Comparison of ENCODE assay signal across 10 mouse cellular contexts in the genomic region with DNA sequence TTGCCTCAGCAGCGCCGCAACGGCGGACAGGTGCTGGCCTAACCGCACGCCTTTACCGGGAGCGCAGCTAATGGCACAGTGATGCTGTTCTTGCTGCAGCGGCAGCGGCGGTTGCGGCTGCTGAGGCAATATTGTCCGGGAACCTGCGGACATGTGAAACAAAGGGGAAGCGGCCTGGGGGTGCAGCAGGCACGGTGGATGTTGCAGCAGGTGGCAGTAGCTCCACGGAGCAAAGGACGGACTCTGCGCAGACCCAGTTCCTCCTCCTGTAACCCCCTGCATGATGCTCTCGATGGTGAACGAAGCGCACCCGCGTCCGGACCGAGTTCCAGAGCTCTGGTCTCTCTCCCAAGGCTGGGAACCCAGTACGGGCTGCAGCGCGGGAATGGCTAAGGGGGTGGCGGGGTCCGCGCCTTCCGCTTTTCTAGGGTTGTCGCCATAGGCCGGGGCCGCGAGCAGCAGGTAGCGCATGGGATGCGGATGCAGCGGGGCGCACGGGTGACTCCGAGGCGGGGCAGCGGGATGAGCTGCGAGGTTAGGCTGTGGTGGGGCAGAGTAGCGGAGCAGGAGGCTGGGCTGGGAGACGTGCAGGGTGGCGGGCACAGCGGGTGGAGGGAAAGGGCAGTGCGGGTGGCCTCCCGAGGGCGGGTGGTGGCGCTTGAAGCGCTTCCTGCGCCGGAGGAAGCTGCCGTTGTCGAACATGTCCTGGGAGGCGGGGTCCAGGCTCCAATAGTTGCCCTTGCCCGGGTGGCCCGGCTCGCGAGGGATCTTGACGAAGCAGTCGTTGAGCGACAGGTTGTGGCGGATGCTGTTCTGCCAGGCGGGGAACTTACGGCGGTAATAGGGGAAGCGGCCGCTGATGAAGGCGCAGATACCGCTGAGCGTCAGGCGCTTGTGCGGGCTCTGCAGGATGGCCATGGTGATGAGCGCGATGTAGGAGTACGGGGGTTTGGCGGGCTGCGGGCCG. TPM values are rescaled to one million over a fixed set of nuclear protein-coding genes. Genes with fewer than 3 reads are reported as not detected.
A peak's percentile ranks its signal among the peaks of the same experiment; 100 is the strongest.
DNase-seq lines count a peak whose midpoint lies in the region; ATAC-seq lines count a peak whose summit lies in the region.
"Had no signal": no experiment of that assay in that cellular context is flagged by ENCODE, and none has a peak within 500 bp of the region (broad histone marks: within the 10 kb centered on the region; RNA-seq: fewer than 3 reads in every experiment).

No protein-coding gene starts in this region.

- H3K36me3 ChIP-seq in forebrain, embryonic 16.5 days (ENCODE audit: control insufficient read depth, insufficient read depth), result no peaks in the 10 kb centered on the region
- no peaks in the 10 kb centered on the region for H3K36me3 ChIP-seq in kidney, embryonic 16.5 days (ENCODE audit: insufficient read depth, low read length)
- no peaks in the 10 kb centered on the region for H3K36me3 ChIP-seq in midbrain, embryonic 14.5 days (ENCODE audit: control insufficient read depth, insufficient read depth, low read length)

- no peak overlapping the region for H3K27ac ChIP-seq in forebrain, embryonic 16.5 days (ENCODE audit: low read length)
- H3K27ac ChIP-seq in kidney, embryonic 16.5 days (ENCODE audit: low read length), result no peak overlapping the region
- H3K27ac ChIP-seq in midbrain, embryonic 14.5 days (replicated peaks; ENCODE audit: low read depth, low read length), result no peak overlapping the region

- under 1% methylated on average over 83 of the region's 84 CpGs for WGBS in forebrain, embryonic 16.5 days
- under 1% methylated on average over 84 of the region's 84 CpGs for WGBS in kidney, embryonic 16.5 days
- under 1% methylated on average over 84 of the region's 84 CpGs for WGBS in midbrain, embryonic 14.5 days

- intact Hi-C loops in gastrocnemius, postnatal 14 days (cut with DNase I; ENCODE audit: low total_unique reads), result no loop called here

- peaks cover 22% of the 10 kb centered on the region for H3K4me1 ChIP-seq in forebrain, embryonic 16.5 days (replicated peaks; ENCODE audit: control insufficient read depth, insufficient read depth, low read length)
- peaks cover 25% of the 10 kb centered on the region for H3K4me1 ChIP-seq in kidney, embryonic 16.5 days (ENCODE audit: insufficient read depth, low read length)
- H3K4me1 ChIP-seq in midbrain, embryonic 14.5 days (ENCODE audit: control insufficient read depth, insufficient read depth, low read length), result peaks cover 18% of the 10 kb centered on the region; the same call in 1 of the 2 replicates

- peak overlapping the region; percentile 39 for H3K4me3 ChIP-seq in forebrain, embryonic 16.5 days (replicated peaks; ENCODE audit: low read length)
- H3K4me3 ChIP-seq in kidney, embryonic 16.5 days (ENCODE audit: low read length), result peak overlapping the region; percentile 44
- H3K4me3 ChIP-seq in midbrain, embryonic 14.5 days (replicated peaks; ENCODE audit: low read depth, low read length), result peak overlapping the region; percentile 39

- ATAC-seq in forebrain, embryonic 16.5 days, result peak; percentile 69
- ATAC-seq in kidney, embryonic 16.5 days (ENCODE audit: low FRiP score, low TSS enrichment), result peak; percentile 59; the same call in 1 of the 2 replicates
- peak; percentile 58 for ATAC-seq in midbrain, embryonic 14.5 days (ENCODE audit: low FRiP score, low TSS enrichment)

- no peaks in the 10 kb centered on the region for H3K9me3 ChIP-seq in forebrain, embryonic 16.5 days (ENCODE audit: control insufficient read depth, low read length)
- H3K9me3 ChIP-seq in kidney, embryonic 16.5 days (ENCODE audit: low read length), result no peaks in the 10 kb centered on the region
- H3K9me3 ChIP-seq in midbrain, embryonic 14.5 days (ENCODE audit: control insufficient read depth, low read length), result no peaks in the 10 kb centered on the region

- H3K4me2 ChIP-seq in forebrain, embryonic 16.5 days (ENCODE audit: low read length), result peak overlapping the region; percentile 59
- peak overlapping the region; percentile 66 for H3K4me2 ChIP-seq in kidney, embryonic 16.5 days (replicated peaks; ENCODE audit: low read depth, low read length)
- peak overlapping the region; percentile 74 for H3K4me2 ChIP-seq in midbrain, embryonic 14.5 days (ENCODE audit: low read length)

- DNase-seq in gastrocnemius, postnatal 14 days, result peak; percentile 9
- DNase-seq in gastrocnemius, adult 8-10 months (ENCODE audit: low spot score in 2 of 2), result no peak
- peak; percentile 18 for DNase-seq in Muller cell, postnatal 12 days (ENCODE audit: inconsistent ontology term)
- peak; percentile 70 for DNase-seq in midbrain, embryonic 14.5 days
- no peak for DNase-seq in thymus, postnatal 25 days
- DNase-seq in left cerebral cortex, adult 9 months (ENCODE audit: low spot score in 2 of 2), result no peak

- 0 out of 2 replicates have a peak overlapping the region, but pooled peaks have one; percentile 1 for H3K9ac ChIP-seq in forebrain, embryonic 16.5 days (replicated peaks; ENCODE audit: low read depth, low read length)
- no peak overlapping the region for H3K9ac ChIP-seq in kidney, embryonic 16.5 days (replicated peaks; ENCODE audit: low read length)
- H3K9ac ChIP-seq in midbrain, embryonic 14.5 days (replicated peaks; ENCODE audit: low read length), result no peak overlapping the region

- peaks cover 60% of the 10 kb centered on the region for H3K27me3 ChIP-seq in forebrain, embryonic 16.5 days (replicated peaks; ENCODE audit: control insufficient read depth, insufficient read depth, low read length)
- H3K27me3 ChIP-seq in kidney, embryonic 16.5 days (ENCODE audit: insufficient read depth, low read length), result peaks cover 88% of the 10 kb centered on the region
- H3K27me3 ChIP-seq in midbrain, embryonic 14.5 days (ENCODE audit: control insufficient read depth, insufficient read depth, low read length), result peaks cover 74% of the 10 kb centered on the region

RNA-seq across cellular contexts. Expression of a gene that starts 1.1 kb away (rescaled TPM):
- total RNA-seq in gastrocnemius, postnatal 14 days (2021), result not detected
- total RNA-seq in gastrocnemius, adult 8-10 months (2022), result not detected
- not detected in 2 replicates for polyA plus RNA-seq in forebrain, embryonic 16.5 days (2015; fragmentation: Nextera tagmentation; extraction: Ambion mirVana)
- not detected in 2 replicates for polyA plus RNA-seq in kidney, embryonic 16.5 days (2015; fragmentation: Nextera tagmentation; extraction: Ambion mirVana)
- polyA plus RNA-seq in midbrain, embryonic 14.5 days (2014; fragmentation: Nextera tagmentation; extraction: Ambion mirVana), result not detected in 2 replicates
- total RNA-seq: heart, postnatal 36 days; MEL had no signal

RNA-seq across cellular contexts. Expression of a gene that starts 24.4 kb away (rescaled TPM):
- total RNA-seq in gastrocnemius, postnatal 14 days (2021), result 100 to 1,000 TPM; 512 to 650 TPM
- total RNA-seq in gastrocnemius, adult 8-10 months (2022), result 100 to 1,000 TPM; 448 to 506 (median 471) TPM
- 203 and 230 TPM in 2 replicates for polyA plus RNA-seq in forebrain, embryonic 16.5 days (2015; fragmentation: Nextera tagmentation; extraction: Ambion mirVana)
- 288 and 300 TPM in 2 replicates for polyA plus RNA-seq in kidney, embryonic 16.5 days (2015; fragmentation: Nextera tagmentation; extraction: Ambion mirVana)
- 252 and 283 TPM in 2 replicates for polyA plus RNA-seq in midbrain, embryonic 14.5 days (2014; fragmentation: Nextera tagmentation; extraction: Ambion mirVana)

RNA-seq across cellular contexts. Expression of a gene that starts 38.2 kb away (rescaled TPM):
- 10 to 100 TPM; 15.8 to 24.1 TPM for total RNA-seq in gastrocnemius, postnatal 14 days (2021)
- 10 to 100 TPM; 11.8 to 16.9 (median 13.2) TPM for total RNA-seq in gastrocnemius, adult 8-10 months (2022)
- 0.08 and 0.15 TPM in 2 replicates for polyA plus RNA-seq in forebrain, embryonic 16.5 days (2015; fragmentation: Nextera tagmentation; extraction: Ambion mirVana)
- polyA plus RNA-seq in kidney, embryonic 16.5 days (2015; fragmentation: Nextera tagmentation; extraction: Ambion mirVana), result 1.5 and 1.6 TPM in 2 replicates
- 0.91 and 1.3 TPM in 2 replicates for polyA plus RNA-seq in midbrain, embryonic 14.5 days (2014; fragmentation: Nextera tagmentation; extraction: Ambion mirVana)
- total RNA-seq: MEL had no signal

Comparison
In these comparisons a context has a peak if more than half of its experiments do, and no peak if none do; other contexts are left out.
1. DNase-seq: peak in gastrocnemius, postnatal 14 days (single experiment), Muller cell, postnatal 12 days (single experiment) and midbrain, embryonic 14.5 days (single experiment); none in gastrocnemius, adult 8-10 months (0 of 2), thymus, postnatal 25 days (single experiment) and left cerebral cortex, adult 9 months (0 of 2).
2. Peak in every context shown above with its lines, with median percentiles within 50 percentile points of each other: ATAC-seq, H3K4me2 ChIP-seq and H3K4me3 ChIP-seq.